Mouse (Mus musculus) common myeloid progenitor, adult 5-6 weeks (primary cell): ENCODE data around the gene Bcas3. TPM values are rescaled to one million over a fixed set of nuclear protein-coding genes. Genes with fewer than 3 reads are reported as not detected.
A peak's percentile ranks its signal among the peaks of the same experiment; 100 is the strongest.
"Not testable (repeated sequence)": the region's sequence is repeated elsewhere in the genome, so short reads cannot be mapped to it uniquely, and the experiment has no call there.

Experiments used
- ATAC-seq: replicated peaks from 2 replicates; pipeline ENCODE4 v1.8.0; 2016; ENCODE audit warnings: low read depth, mild to moderate bottlenecking, moderate TSS enrichment, inconsistent platforms; ENCODE audit not compliant: poor library complexity, severe bottlenecking
- total RNA-seq: library from RNA; stranded (forward); fragments of 200-1000, 187-1606 nt; gene quantifications from 2 replicates; pipeline ENCODE4 v1.2.3, GENCODE M21; 2017

Gene Bcas3
- total RNA-seq, 1 experiment from 2014 or later, result 22.5 TPM

DNA sequence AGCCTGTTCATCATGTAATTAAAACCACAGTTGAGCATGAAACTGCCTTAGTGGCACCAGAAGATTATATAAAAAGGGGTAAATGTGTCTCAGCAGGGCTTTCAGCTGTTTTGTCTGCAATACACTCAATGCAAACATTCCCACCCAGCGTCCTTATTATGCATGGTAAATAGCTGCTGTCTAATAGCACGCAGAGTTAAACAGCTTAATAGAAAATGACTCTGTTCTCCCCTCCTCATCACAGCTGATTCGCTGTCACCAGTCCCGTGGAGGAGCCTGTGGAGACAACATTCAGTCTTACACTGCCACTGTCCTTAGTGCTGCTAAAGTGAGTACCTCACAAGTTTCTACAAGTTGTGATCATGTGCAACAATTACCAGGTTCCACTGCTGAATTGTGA, 117.5 kb downstream of the Bcas3 start:
- no peak for ATAC-seq

DNA sequence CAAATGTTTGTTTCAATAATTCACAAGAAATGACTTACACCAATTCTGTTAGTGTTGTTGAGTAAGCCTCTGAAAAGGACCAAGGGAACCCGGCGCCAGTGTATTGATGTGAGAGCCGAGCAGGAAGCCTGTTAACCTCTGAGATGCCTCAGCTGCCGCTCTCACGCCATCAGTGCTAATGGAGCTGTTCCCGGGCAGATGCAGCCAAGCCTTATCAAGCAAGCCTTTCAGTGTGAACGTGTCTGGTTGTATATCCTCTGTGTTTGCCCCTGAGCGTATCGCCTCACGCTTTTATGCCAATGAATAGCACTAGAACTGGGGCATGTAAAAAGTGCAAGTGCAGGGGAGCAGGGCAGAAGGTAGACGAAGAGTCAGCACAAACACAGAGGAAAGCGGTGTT, 121.4 kb downstream of the Bcas3 start:
- no peak for ATAC-seq

DNA sequence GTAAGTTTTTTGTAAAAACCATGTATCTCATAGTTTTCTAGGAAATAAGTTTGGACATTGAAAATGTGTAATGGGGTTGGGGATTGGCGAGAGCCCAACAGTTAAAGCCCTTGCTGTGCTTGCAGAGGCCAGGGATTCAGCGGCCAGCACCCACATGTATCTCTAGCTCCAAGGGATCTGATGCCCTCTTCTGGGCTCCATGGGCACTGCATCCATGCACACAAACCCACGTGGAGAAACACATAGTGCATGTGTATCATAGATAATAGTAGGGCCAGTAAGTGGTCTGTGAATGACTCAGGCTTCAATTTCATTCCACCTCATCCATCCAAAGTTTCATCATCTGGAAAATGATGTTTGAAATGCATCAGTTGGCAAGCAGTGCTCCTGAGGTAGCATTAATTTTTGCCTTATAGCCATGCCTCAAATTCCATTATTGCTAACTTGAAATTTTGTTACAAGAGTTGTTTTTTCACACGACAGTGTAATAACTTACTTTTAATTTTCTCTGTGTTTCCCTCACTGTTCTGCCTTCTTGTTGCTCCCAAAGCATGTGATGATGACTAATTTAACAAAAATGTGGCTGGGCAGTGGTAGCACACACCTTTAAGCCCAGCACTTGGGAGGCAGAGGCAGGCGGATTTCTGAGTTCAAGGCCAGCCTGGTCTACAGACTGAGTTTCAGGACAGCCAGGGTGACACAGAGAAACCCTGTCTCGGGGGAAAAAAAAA, 129.9 kb downstream of the Bcas3 start:
- 0 out of 2 replicates have a peak, but pooled peaks have one; percentile 42 for ATAC-seq

DNA sequence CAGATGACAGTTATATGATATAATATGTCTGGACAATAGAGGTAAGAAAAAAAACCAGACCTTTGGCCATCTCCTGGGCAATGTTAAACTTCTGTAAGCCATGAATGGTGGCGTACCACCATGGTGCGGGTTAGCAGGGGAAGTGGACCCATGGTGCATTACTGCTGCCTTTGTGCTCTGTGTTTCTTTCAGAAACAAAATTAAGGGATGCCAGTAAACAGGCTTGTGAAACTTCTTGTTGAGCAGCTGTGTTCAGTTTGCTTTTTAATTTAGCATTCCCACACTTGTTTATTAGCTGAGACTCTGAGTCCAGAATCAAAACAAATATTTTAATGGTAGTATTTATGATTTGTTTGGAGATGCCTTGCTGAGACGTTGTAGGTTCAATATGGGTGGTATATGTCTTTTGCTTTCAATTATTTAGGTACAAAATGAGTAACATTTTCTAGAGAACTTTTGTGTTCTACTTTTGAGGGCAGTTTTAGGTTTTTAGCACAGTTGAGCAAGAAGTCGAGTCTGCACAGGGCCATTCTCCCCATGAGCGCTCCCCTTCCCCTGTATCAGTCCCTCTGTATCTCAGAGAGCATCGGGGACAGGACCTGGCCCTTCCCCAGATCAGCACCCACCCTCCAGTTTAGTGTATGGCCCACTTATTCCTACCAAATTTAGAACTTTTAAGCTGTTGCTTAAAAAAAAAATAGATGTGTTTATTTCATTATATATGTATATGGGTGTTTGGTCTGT, 132.4 kb downstream of the Bcas3 start:
- ATAC-seq, result no peak

DNA sequence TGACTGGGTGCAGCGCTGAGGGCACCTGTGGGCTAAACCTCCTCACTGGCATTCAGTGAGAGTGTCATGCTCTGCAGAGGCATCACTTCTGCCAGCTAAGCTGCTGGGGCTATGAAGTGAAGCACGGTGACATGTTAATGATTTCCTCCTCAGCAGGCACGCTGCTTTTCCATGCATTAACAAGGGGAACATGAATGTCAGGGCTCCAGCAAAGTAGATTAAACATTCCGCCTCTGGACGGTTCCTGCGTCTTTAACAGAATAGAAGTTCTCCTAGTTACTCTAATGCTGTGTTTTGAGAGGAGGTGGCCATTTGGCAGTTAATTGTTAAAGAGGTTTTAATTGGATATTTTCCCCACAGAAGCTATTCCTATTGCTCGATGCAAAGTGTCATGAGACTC, 134.5 kb downstream of the Bcas3 start:
- no peak for ATAC-seq

DNA sequence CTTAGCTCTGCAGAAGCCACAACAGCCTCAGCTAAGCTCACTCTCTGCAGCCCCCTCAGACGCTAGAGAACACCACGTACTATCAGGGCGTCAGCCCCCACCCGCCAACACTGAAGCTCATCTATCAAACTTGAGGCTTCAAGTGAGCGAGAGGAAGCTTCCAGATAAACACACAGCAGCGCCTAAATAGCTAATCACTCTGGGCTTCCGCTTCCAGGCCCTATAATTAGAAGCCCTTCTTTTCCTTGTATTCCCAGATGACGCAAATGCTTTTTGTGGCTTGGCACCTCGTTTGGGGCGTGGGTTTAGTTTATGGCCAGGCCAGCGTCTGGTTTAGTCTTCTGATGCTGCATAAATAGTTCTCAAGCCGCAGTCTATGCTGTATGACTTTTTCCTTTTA, 139.3 kb downstream of the Bcas3 start:
- ATAC-seq, result peak; percentile 66

DNA sequence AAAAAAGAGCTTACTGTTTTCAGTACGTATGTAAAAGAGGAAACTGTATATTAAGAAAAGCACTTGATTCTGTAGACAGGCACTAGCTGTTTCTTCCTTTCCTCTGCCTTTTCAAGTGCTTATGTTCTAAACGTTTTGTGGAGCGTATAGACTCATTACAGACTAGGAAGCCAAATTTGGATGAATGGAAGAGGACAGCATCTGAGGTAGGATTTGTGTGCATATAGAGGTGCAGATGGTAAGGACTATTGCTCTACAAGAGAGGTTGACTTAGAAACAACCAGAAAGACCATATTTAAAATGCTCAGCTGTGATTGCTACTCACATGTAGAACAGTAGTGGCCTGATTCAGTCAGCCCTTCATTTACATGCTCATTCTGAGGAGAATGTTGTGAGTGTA, 139.7 kb downstream of the Bcas3 start:
- no peak for ATAC-seq

DNA sequence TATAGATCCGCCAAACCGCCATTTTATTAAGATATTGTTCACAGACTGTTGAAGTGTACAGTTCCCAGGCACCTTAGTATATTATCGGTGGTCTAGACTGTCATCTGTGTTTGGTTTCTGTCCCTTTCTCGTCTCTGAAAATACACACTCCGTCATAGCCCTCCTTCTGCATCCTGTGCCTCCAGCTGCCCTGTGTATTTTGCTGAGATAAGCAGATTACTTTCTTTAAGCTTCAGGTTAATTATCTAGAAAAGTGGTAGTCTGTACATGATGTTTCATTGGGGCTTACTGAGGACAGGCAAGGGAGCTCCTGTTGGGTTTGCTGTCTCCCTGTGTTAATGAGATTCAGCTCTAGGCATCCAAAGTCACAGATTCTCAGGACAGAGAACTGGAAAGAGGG, 146.6 kb downstream of the Bcas3 start:
- no peak for ATAC-seq

DNA sequence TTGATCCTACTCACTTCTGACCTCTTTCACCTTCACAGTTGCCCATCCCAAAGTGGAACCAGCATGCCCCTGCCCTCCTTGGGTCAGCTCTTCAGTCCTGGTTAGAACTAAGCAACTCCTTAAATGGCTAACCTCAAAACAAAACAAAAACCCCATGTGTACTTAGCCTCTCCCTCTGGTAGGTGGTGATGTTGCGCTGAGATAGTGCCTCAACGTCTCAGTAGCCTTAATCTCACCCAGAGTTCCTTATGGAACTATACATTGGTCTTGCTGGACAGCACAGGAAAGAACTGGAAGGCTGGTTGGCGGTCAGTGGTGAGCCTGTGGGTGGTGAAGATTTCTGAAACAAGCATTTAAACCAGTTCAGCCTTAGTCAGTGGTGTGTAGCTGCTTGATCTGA, 149.1 kb downstream of the Bcas3 start:
- ATAC-seq, result no peak

DNA sequence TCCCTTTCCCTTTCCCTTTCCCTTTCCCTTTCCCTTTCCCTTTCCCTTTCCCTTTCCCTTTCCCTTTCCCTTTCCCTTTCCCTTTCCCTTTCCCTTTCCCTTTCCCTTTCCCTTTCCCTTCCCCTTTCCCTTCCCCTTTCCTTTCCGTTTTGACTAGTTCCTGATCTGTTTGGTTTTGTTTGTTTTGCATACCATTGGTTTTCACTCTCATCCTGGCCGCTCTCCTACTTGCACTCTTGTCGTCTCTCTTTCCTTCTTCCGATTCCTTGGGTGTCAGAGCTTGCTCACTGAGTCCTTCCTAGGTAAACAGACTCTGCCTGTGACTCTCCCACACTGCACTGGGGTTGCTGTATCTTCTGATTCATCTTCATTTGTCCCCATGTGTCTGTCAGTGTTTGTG, 151.8 kb downstream of the Bcas3 start:
- not testable (repeated sequence) for ATAC-seq

DNA sequence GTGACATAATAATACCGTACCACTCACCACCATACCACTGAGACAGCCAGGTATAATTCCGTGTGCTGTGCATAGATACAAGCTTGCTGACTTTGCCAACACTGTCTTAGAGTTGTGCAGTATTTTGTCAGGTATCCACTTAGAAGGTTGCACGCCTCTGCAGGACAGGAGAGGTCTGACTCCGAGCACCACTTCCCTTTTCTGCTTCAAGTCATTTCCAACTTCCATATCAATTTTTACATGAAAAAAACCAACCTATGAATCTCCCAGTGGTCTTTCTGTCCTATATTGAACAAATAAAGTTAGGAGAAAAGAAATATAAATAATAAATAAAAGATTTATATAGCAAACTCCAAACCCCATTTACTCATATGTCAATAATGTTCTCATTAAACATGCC, 152.8 kb downstream of the Bcas3 start:
- no peak for ATAC-seq

DNA sequence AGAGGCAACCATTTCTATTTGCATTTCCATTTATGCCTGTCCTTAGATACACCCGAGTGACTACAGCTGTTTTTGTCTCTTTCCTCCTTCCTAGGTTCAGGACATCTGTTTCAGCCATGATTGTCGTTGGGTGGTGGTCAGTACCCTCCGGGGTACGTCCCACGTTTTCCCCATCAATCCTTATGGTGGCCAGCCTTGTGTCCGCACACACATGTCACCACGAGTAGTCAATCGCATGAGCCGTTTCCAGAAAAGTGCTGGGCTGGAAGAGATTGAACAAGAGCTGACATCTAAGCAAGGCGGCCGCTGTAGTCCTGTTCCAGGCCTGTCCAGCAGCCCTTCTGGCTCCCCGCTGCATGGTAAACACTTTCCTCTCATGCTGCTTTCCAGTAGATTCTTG, 156.4 kb downstream of the Bcas3 start:
- ATAC-seq, result no peak

DNA sequence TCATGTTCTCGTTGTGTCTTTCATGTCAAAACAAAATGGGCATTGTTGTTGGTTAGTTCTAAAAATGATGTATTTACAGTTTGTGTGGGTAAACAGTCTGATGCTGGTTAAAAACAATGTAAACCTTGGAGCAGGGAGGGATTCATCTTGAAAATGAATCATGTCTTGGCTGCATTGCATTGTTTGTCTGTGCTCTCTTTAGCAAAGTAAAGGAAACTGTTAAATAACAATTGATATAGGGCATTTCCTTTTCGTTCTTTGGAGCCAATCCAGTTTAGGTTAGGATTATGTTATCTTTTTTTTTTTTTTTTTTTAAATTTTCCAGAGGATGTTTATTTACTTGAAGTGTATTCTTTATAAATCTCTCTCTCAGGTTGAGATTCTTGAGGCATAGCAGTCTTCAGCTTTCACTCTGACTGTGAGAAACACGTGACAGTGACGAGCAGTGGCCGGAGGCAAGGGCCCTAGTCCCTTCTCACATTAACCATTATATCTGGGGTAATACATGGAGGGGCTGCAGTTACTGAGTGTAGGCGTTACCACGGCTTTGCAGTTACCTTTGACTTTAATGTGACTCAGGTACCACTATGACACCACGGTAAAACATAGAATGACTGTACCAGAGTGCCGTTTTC, 158.4 kb downstream of the Bcas3 start:
- ATAC-seq, result no peak

DNA sequence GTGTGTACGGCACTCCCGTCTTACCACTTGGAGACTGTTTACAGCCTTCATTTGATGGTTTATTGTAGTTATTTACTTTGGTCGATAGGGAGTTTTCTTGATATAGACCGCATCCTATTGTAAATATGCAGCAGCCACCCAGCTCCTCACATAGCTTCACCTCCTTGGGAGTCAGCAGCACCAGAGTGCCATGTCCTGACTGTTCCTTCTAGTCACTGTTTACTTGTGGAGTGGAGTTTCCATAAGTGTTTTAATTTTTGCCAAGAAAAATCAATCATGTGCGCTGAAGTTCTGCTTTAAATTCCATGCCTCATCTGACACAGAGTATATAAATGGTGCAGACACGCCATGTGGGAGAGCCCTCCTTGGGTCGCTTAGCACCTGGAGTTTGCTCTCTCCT, 163.8 kb downstream of the Bcas3 start:
- no peak for ATAC-seq

DNA sequence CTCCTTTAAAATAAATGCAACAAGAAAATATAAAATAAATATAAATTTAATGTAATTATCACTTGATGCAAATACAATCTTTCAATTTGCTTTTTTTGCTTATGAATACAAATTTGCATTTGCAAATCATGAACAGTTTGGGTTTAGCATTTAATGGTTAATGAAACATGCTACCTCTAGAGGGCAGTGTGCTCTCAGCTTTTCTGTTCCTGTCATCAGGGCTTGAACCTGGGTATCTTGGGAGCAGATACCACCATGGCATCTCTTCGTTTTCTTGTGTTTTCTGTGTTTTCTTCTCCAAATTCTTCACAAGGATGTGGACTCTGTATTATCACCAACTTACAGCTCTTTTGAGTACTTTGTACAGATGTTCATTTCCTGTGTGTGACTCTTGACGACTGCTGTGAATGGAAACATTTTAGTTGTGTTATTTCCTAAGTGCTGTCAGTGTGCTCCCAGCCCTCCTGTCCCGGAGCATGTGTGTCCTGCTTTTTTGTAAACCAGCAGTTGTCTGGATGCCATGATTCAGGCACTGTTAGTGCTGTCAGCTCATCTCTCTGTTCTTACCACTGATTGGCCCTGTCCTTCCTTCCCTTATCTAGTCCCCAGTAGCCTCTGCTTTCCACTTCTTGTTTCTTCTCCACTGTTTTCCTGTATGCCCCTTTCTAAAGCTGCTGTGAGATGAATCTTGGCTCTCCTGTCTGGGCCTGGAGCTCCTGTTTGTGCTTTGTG, 165.2 kb downstream of the Bcas3 start:
- ATAC-seq, result peak; percentile 66; the same call in 1 of the 2 replicates

DNA sequence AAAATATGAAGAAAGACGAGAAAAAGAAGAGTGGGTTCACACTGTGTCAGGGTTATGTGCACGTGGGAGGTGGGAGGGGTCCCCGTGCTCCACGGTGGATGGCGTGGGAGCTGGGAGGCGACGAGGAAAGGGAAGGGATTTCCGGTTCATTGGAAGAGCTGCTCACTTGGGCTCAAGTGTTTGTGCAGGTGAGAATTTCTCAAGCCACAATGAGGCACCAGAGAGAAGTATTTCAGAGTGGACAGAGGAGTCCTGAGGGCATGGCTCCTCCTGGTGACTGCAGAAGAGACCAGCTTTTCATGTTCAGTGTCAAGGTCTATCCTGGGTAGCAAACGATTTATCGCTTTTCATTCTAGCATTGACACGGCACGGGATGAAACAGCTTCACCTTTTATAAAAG, 167.3 kb downstream of the Bcas3 start:
- no peak for ATAC-seq

DNA sequence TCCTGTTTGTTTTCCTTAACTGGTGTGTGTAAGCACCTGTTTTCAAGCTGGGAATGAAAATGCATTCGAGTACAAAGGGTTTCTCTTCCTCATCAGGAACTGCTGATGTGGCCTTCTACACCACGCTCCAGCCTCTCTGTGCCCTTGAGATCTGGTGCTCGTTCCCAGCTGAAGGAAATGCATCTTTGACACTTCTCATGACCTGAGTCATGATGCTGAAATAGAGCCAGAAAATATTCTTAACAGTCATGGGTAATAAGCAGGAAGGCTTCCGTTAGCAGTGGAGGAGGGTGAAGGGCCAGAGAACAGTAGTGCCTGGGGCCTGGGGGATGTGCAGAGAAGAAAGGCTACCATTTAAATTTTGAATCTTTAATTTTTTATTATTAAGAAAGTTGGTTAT, 168.0 kb downstream of the Bcas3 start:
- peak; percentile 30; the same call in 1 of the 2 replicates for ATAC-seq

DNA sequence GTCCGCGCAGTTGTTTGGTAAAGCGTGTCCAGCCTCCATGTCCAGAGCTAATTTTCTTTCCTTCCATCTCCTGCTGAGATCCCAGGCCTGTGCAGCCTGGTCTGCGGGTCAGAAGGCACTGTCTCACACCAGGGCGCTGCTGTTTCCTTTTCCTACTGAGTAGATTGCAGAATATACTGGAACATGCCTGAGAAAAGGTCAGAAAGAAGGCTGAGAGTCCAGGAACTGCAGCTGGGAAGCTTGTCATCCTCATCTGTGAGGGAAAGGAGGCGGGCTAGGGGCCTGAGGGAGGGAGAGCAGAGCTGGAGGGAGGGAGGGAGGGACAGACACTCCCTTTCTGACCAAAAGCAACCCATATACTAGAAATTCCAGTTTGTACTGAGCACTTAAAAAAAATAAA, 170.7 kb downstream of the Bcas3 start:
- ATAC-seq, result no peak

DNA sequence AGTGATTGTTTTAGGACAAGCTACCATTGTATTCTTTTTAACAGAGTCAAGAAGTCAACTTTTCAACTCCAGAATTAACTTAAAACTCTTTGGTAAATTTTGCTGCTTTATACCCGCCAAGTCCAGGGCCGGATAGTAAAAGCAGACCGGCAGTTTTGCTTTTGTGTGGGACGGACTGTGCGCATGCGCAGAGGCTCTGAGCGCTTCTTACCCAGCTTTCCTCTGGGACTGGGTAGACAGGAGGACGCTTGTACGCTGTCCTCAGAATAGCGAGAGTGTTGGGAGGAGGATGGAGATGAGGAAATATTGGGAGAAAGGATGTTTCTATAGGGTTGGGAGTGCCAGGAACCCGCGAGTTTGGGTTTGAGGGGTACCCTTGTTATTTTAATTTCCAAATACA, 171.2 kb downstream of the Bcas3 start:
- ATAC-seq, result 0 out of 2 replicates have a peak, but pooled peaks have one; percentile 62

DNA sequence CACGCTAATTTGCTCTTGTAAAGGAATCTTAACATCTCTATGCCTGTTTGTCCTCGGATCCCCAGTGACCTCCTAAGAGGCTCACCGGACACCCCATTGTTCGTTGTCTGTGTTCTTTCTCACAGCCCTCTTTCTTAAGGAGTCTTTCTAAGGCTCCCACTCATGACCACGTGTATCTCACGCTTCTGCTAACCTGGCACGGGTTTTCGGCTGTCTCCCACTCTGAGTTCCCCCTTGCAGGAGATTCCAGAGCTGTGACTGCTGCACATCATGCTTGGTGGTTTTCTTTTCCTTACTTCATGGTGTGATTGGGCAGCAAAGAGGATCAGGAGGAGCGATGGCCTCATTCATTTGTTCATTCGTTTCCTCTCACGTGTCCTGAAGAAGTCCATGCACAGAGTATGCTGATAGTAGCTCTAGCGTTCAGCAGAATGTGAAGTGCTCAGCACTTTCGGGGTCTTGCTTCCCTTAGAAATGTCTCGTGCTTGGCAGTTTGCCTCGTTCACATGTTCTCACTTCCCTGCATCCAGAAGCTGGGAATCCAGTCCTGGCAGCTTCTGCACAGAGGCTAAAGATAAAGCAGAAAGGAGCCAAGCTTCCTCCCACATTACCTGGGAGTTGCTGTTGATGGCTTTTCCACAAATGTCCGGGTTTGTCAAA, 172.0 kb downstream of the Bcas3 start:
- no peak for ATAC-seq
